Mouse (Mus musculus) CH12F3 (cell line): ENCODE data around the gene Celsr2.

ENCODE experiments used
- in situ Hi-C: fragments of 300-500 bp; cut with MboI; formaldehyde crosslinking; loops from 2 replicates; pipeline ENCODE4 v1.14.3; 2020; ENCODE audit warnings: low sequenced_read_pairs

The Celsr2 gene

GRCm38 (mm10) chr3:108381945-108382875 lies 33.1 kb downstream of the Celsr2 start:
- in situ Hi-C loops: loop anchor here (10.0 kb wide), 1 partner anchor 217 kb away; no protein-coding TSS in a partner anchor

- in situ Hi-C loops: loop anchor here (10.0 kb wide), 1 partner anchor 216 kb away; no protein-coding TSS in a partner anchor
Measured at GRCm38 (mm10) chr3:108380695-108381094, 34.7 kb downstream of the Celsr2 start.

GRCm38 (mm10) chr3:108378875-108379663 lies 36.3 kb downstream of the Celsr2 start:
- in situ Hi-C loops: no loop called here

GRCm38 (mm10) chr3:108372691-108373090 lies 42.7 kb downstream of the Celsr2 start:
- in situ Hi-C loops: no loop called here

GRCm38 (mm10) chr3:108372274-108372673 lies 43.1 kb downstream of the Celsr2 start:
- in situ Hi-C loops: no loop called here

- in situ Hi-C loops: no loop called here
Measured at GRCm38 (mm10) chr3:108368721-108369120, 46.6 kb downstream of the Celsr2 start.

GRCm38 (mm10) chr3:108367828-108368227 lies 47.5 kb downstream of the Celsr2 start:
- in situ Hi-C loops: no loop called here

GRCm38 (mm10) chr3:108367173-108367572 lies 48.2 kb downstream of the Celsr2 start:
- in situ Hi-C loops: no loop called here

GRCm38 (mm10) chr3:108364270-108364995 lies 50.9 kb downstream of the Celsr2 start, which contains the start of gene Mybphl:
Gene Mybphl (plus strand): TSS chr3:108364911.
- in situ Hi-C loops: no loop called here

- in situ Hi-C loops: no loop called here
Measured at GRCm38 (mm10) chr3:108363626-108364025, 51.7 kb downstream of the Celsr2 start.

- in situ Hi-C loops: no loop called here
Measured at GRCm38 (mm10) chr3:108360894-108361293, 54.5 kb downstream of the Celsr2 start.

GRCm38 (mm10) chr3:108358445-108358844 lies 56.9 kb downstream of the Celsr2 start:
- in situ Hi-C loops: no loop called here

- in situ Hi-C loops: no loop called here
Measured at GRCm38 (mm10) chr3:108357051-108357450, 58.3 kb downstream of the Celsr2 start.

- in situ Hi-C loops: no loop called here
Measured at GRCm38 (mm10) chr3:108355245-108355644, 60.1 kb downstream of the Celsr2 start.

- in situ Hi-C loops: no loop called here
Measured at GRCm38 (mm10) chr3:108348376-108348775, 67.0 kb downstream of the Celsr2 start.

GRCm38 (mm10) chr3:108345855-108346254 lies 69.5 kb downstream of the Celsr2 start:
- in situ Hi-C loops: no loop called here

GRCm38 (mm10) chr3:108342185-108342584 lies 73.2 kb downstream of the Celsr2 start:
- in situ Hi-C loops: no loop called here

GRCm38 (mm10) chr3:108341040-108341439 lies 74.3 kb downstream of the Celsr2 start:
- in situ Hi-C loops: no loop called here
